Mouse (Mus musculus): Measurements from ENCODE around the gene Gm20388. TPM values are rescaled to one million over a fixed set of nuclear protein-coding genes. Genes with fewer than 3 reads are reported as not detected.
A peak's percentile ranks its signal among the peaks of the same experiment; 100 is the strongest.

The Gm20388 gene
- polyA plus RNA-seq, 1 experiment, result 18.7 TPM

- peaks cover 30% of the 10 kb centered on the region for H3K4me1 ChIP-seq (ENCODE audit: control insufficient read depth, insufficient read depth, low read length)
- no peaks in the 10 kb centered on the region for H3K27me3 ChIP-seq (ENCODE audit: control insufficient read depth, insufficient read depth, low read length)
- DNase-seq, result peak; percentile 71 to 80
- H3K4me3 ChIP-seq (replicated peaks; ENCODE audit: insufficient read depth, low read depth, low read length), result no peak overlapping the region
- WGBS, result 1% methylated on average over 16 of the region's 16 CpGs
- no peak for TF ChIP-seq CTCF (IDR thresholded peaks at IDR 0.05; ENCODE audit: borderline replicate concordance, insufficient read depth, low read depth, low read length)
- TF ChIP-seq POLR2A (IDR thresholded peaks at IDR 0.05; ENCODE audit: borderline replicate concordance, insufficient read depth, low read length), result no peak
- H3K27ac ChIP-seq (ENCODE audit: insufficient read depth, low read length), result no peak overlapping the region
Observed at GRCm38 (mm10) chr8:120264944-120265453, 354.4 kb downstream of the Gm20388 start.

GRCm38 (mm10) chr8:120265471-120265870 lies 354.8 kb downstream of the Gm20388 start:
- 38% methylated on average over 4 of the region's 4 CpGs for WGBS
- no peak overlapping the region for H3K27ac ChIP-seq (ENCODE audit: insufficient read depth, low read length)
- H3K27me3 ChIP-seq (ENCODE audit: control insufficient read depth, insufficient read depth, low read length), result no peaks in the 10 kb centered on the region
- TF ChIP-seq POLR2A (IDR thresholded peaks at IDR 0.05; ENCODE audit: borderline replicate concordance, insufficient read depth, low read length) (no peak), CTCF (IDR thresholded peaks at IDR 0.05; ENCODE audit: borderline replicate concordance, insufficient read depth, low read depth, low read length) (no peak)
- H3K4me3 ChIP-seq (replicated peaks; ENCODE audit: insufficient read depth, low read depth, low read length), result no peak overlapping the region
- DNase-seq, result peak in 1 of 2 experiments; percentile 41
- H3K4me1 ChIP-seq (ENCODE audit: control insufficient read depth, insufficient read depth, low read length), result peaks cover 35% of the 10 kb centered on the region

- H3K4me3 ChIP-seq (replicated peaks; ENCODE audit: insufficient read depth, low read depth, low read length), result no peak overlapping the region
- peaks cover 38% of the 10 kb centered on the region for H3K4me1 ChIP-seq (ENCODE audit: control insufficient read depth, insufficient read depth, low read length)
- TF ChIP-seq POLR2A (IDR thresholded peaks at IDR 0.05; ENCODE audit: borderline replicate concordance, insufficient read depth, low read length), result no peak
- no peak for TF ChIP-seq CTCF (IDR thresholded peaks at IDR 0.05; ENCODE audit: borderline replicate concordance, insufficient read depth, low read depth, low read length)
- H3K27ac ChIP-seq (ENCODE audit: insufficient read depth, low read length), result no peak overlapping the region
- H3K27me3 ChIP-seq (ENCODE audit: control insufficient read depth, insufficient read depth, low read length), result no peaks in the 10 kb centered on the region
- peak; percentile 51 to 65 for DNase-seq
- WGBS, result 8% methylated on average over 19 of the region's 19 CpGs
Observed at GRCm38 (mm10) chr8:120268541-120268980, 357.9 kb downstream of the Gm20388 start.

- Histone ChIP-seq H3K4me3 (replicated peaks; ENCODE audit: insufficient read depth, low read depth, low read length) (no peak overlapping the region), H3K27ac (ENCODE audit: insufficient read depth, low read length) (no peak overlapping the region), H3K27me3 (ENCODE audit: control insufficient read depth, insufficient read depth, low read length) (no peaks in the 10 kb centered on the region), H3K4me1 (ENCODE audit: control insufficient read depth, insufficient read depth, low read length) (peaks cover 28% of the 10 kb centered on the region)
- DNase-seq, result peak; percentile 77 to 81
- TF ChIP-seq CTCF (IDR thresholded peaks at IDR 0.05; ENCODE audit: borderline replicate concordance, insufficient read depth, low read depth, low read length), result no peak
- 13% methylated on average over 13 of the region's 13 CpGs for WGBS
Observed at GRCm38 (mm10) chr8:120270449-120270848, 359.8 kb downstream of the Gm20388 start.

- Histone ChIP-seq H3K4me1 (ENCODE audit: control insufficient read depth, insufficient read depth, low read length) (peaks cover 28% of the 10 kb centered on the region), H3K4me3 (replicated peaks; ENCODE audit: insufficient read depth, low read depth, low read length) (no peak overlapping the region), H3K27ac (ENCODE audit: insufficient read depth, low read length) (no peak overlapping the region), H3K27me3 (ENCODE audit: control insufficient read depth, insufficient read depth, low read length) (no peaks in the 10 kb centered on the region)
- 72% methylated on average over 4 of the region's 4 CpGs for WGBS
- DNase-seq, result no peak
- no peak for TF ChIP-seq CTCF (IDR thresholded peaks at IDR 0.05; ENCODE audit: borderline replicate concordance, insufficient read depth, low read depth, low read length)
- no peak for TF ChIP-seq POLR2A (IDR thresholded peaks at IDR 0.05; ENCODE audit: borderline replicate concordance, insufficient read depth, low read length)
Observed at GRCm38 (mm10) chr8:120273430-120273829, 362.8 kb downstream of the Gm20388 start.

GRCm38 (mm10) chr8:120276051-120276890 lies 365.6 kb downstream of the Gm20388 start:
- peak in 1 of 2 experiments; percentile 55 for DNase-seq
- no peak overlapping the region for H3K27ac ChIP-seq (ENCODE audit: insufficient read depth, low read length)
- 17% methylated on average over 49 of the region's 49 CpGs for WGBS
- no peak overlapping the region for H3K4me3 ChIP-seq (replicated peaks; ENCODE audit: insufficient read depth, low read depth, low read length)
- H3K27me3 ChIP-seq (ENCODE audit: control insufficient read depth, insufficient read depth, low read length), result no peaks in the 10 kb centered on the region
- no peak for TF ChIP-seq POLR2A (IDR thresholded peaks at IDR 0.05; ENCODE audit: borderline replicate concordance, insufficient read depth, low read length)
- no peak for TF ChIP-seq CTCF (IDR thresholded peaks at IDR 0.05; ENCODE audit: borderline replicate concordance, insufficient read depth, low read depth, low read length)
- peaks cover 5% of the 10 kb centered on the region for H3K4me1 ChIP-seq (ENCODE audit: control insufficient read depth, insufficient read depth, low read length)

- H3K27me3 ChIP-seq (ENCODE audit: control insufficient read depth, insufficient read depth, low read length), result no peaks in the 10 kb centered on the region
- 34% methylated on average over 16 of the region's 16 CpGs for WGBS
- no peak for TF ChIP-seq POLR2A (IDR thresholded peaks at IDR 0.05; ENCODE audit: borderline replicate concordance, insufficient read depth, low read length)
- TF ChIP-seq CTCF (IDR thresholded peaks at IDR 0.05; ENCODE audit: borderline replicate concordance, insufficient read depth, low read depth, low read length), result no peak
- H3K27ac ChIP-seq (ENCODE audit: insufficient read depth, low read length), result no peak overlapping the region
- H3K4me1 ChIP-seq (ENCODE audit: control insufficient read depth, insufficient read depth, low read length), result peaks cover 5% of the 10 kb centered on the region
- no peak overlapping the region for H3K4me3 ChIP-seq (replicated peaks; ENCODE audit: insufficient read depth, low read depth, low read length)
- no peak for DNase-seq
Observed at GRCm38 (mm10) chr8:120276891-120277426, 366.3 kb downstream of the Gm20388 start.

GRCm38 (mm10) chr8:120278009-120278408 lies 367.4 kb downstream of the Gm20388 start:
- H3K4me3 ChIP-seq (replicated peaks; ENCODE audit: insufficient read depth, low read depth, low read length), result no peak overlapping the region
- DNase-seq, result no peak
- TF ChIP-seq CTCF (IDR thresholded peaks at IDR 0.05; ENCODE audit: borderline replicate concordance, insufficient read depth, low read depth, low read length), result no peak
- TF ChIP-seq POLR2A (IDR thresholded peaks at IDR 0.05; ENCODE audit: borderline replicate concordance, insufficient read depth, low read length), result no peak
- H3K27me3 ChIP-seq (ENCODE audit: control insufficient read depth, insufficient read depth, low read length), result no peaks in the 10 kb centered on the region
- peaks cover 9% of the 10 kb centered on the region for H3K4me1 ChIP-seq (ENCODE audit: control insufficient read depth, insufficient read depth, low read length)
- 75% methylated on average over 14 of the region's 14 CpGs for WGBS
- no peak overlapping the region for H3K27ac ChIP-seq (ENCODE audit: insufficient read depth, low read length)
